Mouse (Mus musculus) midbrain, postnatal 0 days (tissue): ENCODE measurements at regions not wholly inside any gene's neighbourhood (a gene's known extent, or its start where the extent isn't known, plus 50 kb on each side); places are given as distances from the start of the nearest gene placed in this dataset.

Experiments used
- ATAC-seq: fragments of 200-750 bp; cut with Nextera tagmentation; 2 replicates; pipeline ENCODE4 v1.8.0; 2017; ENCODE audit warnings: moderate number of reproducible peaks, mild to moderate bottlenecking, moderate TSS enrichment, moderate library complexity; ENCODE audit not compliant: low FRiP score
- DNase-seq: peaks from one replicate; pipeline ENCODE4 v3.0.0-alpha.2; 2015; ENCODE audit warnings: low spot score
- H3K27ac ChIP-seq: fragments of 300-500 bp; sonication (generic); 2 replicates; pipeline ENCODE4 v1.5.1; 2014; ENCODE audit warnings: low read depth, mild to moderate bottlenecking, low read length, mixed read lengths
- H3K27me3 ChIP-seq: fragments of 300-500 bp; sonication (generic); 2 replicates; pipeline ENCODE4 v1.6.1; 2014; ENCODE audit warnings: low read length, control low read depth, mixed read lengths; ENCODE audit not compliant: insufficient read depth
- H3K36me3 ChIP-seq: fragments of 300-500 bp; sonication (generic); 2 replicates; pipeline ENCODE4 v1.6.1; 2014; ENCODE audit warnings: low read length, control low read depth, mixed read lengths; ENCODE audit not compliant: insufficient read depth
- H3K4me1 ChIP-seq: fragments of 300-500 bp; sonication (generic); 2 replicates; pipeline ENCODE4 v1.6.1; 2014; ENCODE audit warnings: mild to moderate bottlenecking, control low read depth, antibody characterized with exemption, low read length, mixed read lengths; ENCODE audit not compliant: insufficient read depth
- H3K4me2 ChIP-seq: fragments of 300-500 bp; sonication (generic); 2 replicates; pipeline ENCODE4 v1.6.1; 2014; ENCODE audit warnings: low read depth, mild to moderate bottlenecking, low read length, mixed read lengths; ENCODE audit not compliant: poor library complexity, severe bottlenecking
- H3K4me3 ChIP-seq: fragments of 300-500 bp; sonication (generic); 2 replicates; pipeline ENCODE4 v1.5.1; 2014; ENCODE audit warnings: low read depth, mild to moderate bottlenecking, low read length, moderate library complexity
- H3K9ac ChIP-seq: fragments of 300-500 bp; sonication (generic); replicated peaks from 2 replicates; pipeline ENCODE4 v1.6.1; 2014; ENCODE audit warnings: mild to moderate bottlenecking, low read length, moderate library complexity, mixed read lengths; ENCODE audit not compliant: poor library complexity, severe bottlenecking
- H3K9me3 ChIP-seq: fragments of 300-500 bp; sonication (generic); 2 replicates; pipeline ENCODE4 v1.6.1; 2016; ENCODE audit warnings: low read length, control low read depth
- CTCF ChIP-seq: IDR thresholded peaks from 2 replicates; pipeline ENCODE4 v1.5.1; 2016; ENCODE audit warnings: antibody characterized with exemption, mild to moderate bottlenecking
- WGBS: fragments of 180-500 bp; shearing (Covaris S2); extraction: QIAGEN DNeasy Blood & Tissue Kit; methylation state at CpG from one replicate; pipeline ENCODE4 v1.1.7; 2014; 5-methylcytosine and 5-hydroxymethylcytosine counted together

- TF ChIP-seq CTCF: no peak
- Histone ChIP-seq H3K36me3 (no peaks in the 10 kb centered on the region), H3K27me3 (no peaks in the 10 kb centered on the region), H3K9ac (no peak overlapping the region), H3K27ac (no peak overlapping the region), H3K4me1 (no peaks in the 10 kb centered on the region), H3K4me3 (no peak overlapping the region), H3K9me3 (no peaks in the 10 kb centered on the region), H3K4me2 (no peak overlapping the region)
- WGBS: 19% methylated on average over 3 of the region's 3 CpGs
- DNase-seq: peak; percentile 5
- 0 out of 2 replicates have a peak, but pooled peaks have one; percentile 31 for ATAC-seq
Measured at GRCm38 (mm10) chr1:115127337-115127736, 557.2 kb upstream of the Cntnap5a start.

- DNase-seq: no peak
- TF ChIP-seq CTCF: no peak
- Histone ChIP-seq H3K9me3 (no peaks in the 10 kb centered on the region), H3K27ac (no peak overlapping the region), H3K4me2 (no peak overlapping the region), H3K27me3 (no peaks in the 10 kb centered on the region), H3K36me3 (no peaks in the 10 kb centered on the region), H3K4me1 (no peaks in the 10 kb centered on the region), H3K4me3 (no peak overlapping the region), H3K9ac (no peak overlapping the region)
- ATAC-seq: no peak
- 62% methylated on average over 1 of the region's 1 CpGs for WGBS
Measured at GRCm38 (mm10) chr1:115134298-115134697, 550.3 kb upstream of the Cntnap5a start.

- Histone ChIP-seq H3K36me3 (no peaks in the 10 kb centered on the region), H3K27me3 (no peaks in the 10 kb centered on the region), H3K4me2 (no peak overlapping the region), H3K4me3 (no peak overlapping the region), H3K27ac (no peak overlapping the region), H3K9ac (no peak overlapping the region), H3K9me3 (no peaks in the 10 kb centered on the region), H3K4me1 (no peaks in the 10 kb centered on the region)
- ATAC-seq (no peak), DNase-seq (no peak)
- TF ChIP-seq CTCF: no peak
Measured at GRCm38 (mm10) chr1:115144568-115144967, 540.0 kb upstream of the Cntnap5a start.
